Mouse (Mus musculus) limb, embryonic 13.5 days (tissue): ENCODE data around the gene Vav2. TPM values are rescaled to one million over a fixed set of nuclear protein-coding genes. Genes with fewer than 3 reads are reported as not detected.
A peak's percentile ranks its signal among the peaks of the same experiment; 100 is the strongest.

Source experiments
- ATAC-seq: fragments of 200-750 bp; cut with Nextera tagmentation; 2 replicates; pipeline ENCODE4 v1.8.0; 2017; ENCODE audit warnings: low read depth, moderate number of reproducible peaks, moderate TSS enrichment; ENCODE audit not compliant: low FRiP score
- H3K27ac ChIP-seq: fragments of 300-500 bp; sonication (generic); 2 replicates; pipeline ENCODE4 v1.5.1; 2015; ENCODE audit warnings: inconsistent platforms, mild to moderate bottlenecking, moderate library complexity
- H3K27me3 ChIP-seq: fragments of 300-500 bp; sonication (generic); 2 replicates; pipeline ENCODE4 v1.6.1; 2015; ENCODE audit warnings: mild to moderate bottlenecking, inconsistent platforms
- H3K36me3 ChIP-seq: fragments of 300-500 bp; sonication (generic); 2 replicates; pipeline ENCODE4 v1.6.1; 2015; ENCODE audit warnings: inconsistent platforms, mild to moderate bottlenecking, moderate library complexity
- H3K4me1 ChIP-seq: fragments of 300-500 bp; sonication (generic); 2 replicates; pipeline ENCODE4 v1.6.1; 2015; ENCODE audit warnings: inconsistent platforms
- H3K4me2 ChIP-seq: fragments of 300-500 bp; sonication (generic); replicated peaks from 2 replicates; pipeline ENCODE4 v1.6.1; 2015; ENCODE audit warnings: inconsistent platforms, mild to moderate bottlenecking, moderate library complexity
- H3K4me3 ChIP-seq: fragments of 300-500 bp; sonication (generic); 2 replicates; pipeline ENCODE4 v1.5.1; 2015; ENCODE audit warnings: moderate library complexity, mild to moderate bottlenecking, inconsistent platforms
- H3K9ac ChIP-seq: fragments of 300-500 bp; sonication (generic); 2 replicates; pipeline ENCODE4 v1.6.1; 2015; ENCODE audit warnings: mild to moderate bottlenecking, inconsistent platforms
- H3K9me3 ChIP-seq: fragments of 300-500 bp; sonication (generic); 2 replicates; pipeline ENCODE4 v1.6.1; 2016; ENCODE audit warnings: inconsistent platforms
- WGBS: fragments of 180-500 bp; shearing (Covaris S2); methylation state at CpG from one replicate; pipeline ENCODE4 v1.1.7; 2015; 5-methylcytosine and 5-hydroxymethylcytosine counted together
- polyA plus RNA-seq: library from polyadenylated mRNA; unstranded; fragments of >200 nt; fragmentation: Nextera tagmentation; extraction: Ambion mirVana; gene quantifications from 2 replicates; pipeline ENCODE4 v1.2.1, GENCODE M21; 2015

The Vav2 gene
- polyA plus RNA-seq, 1 experiment from 2014 or later, result 5.7 TPM

- Histone ChIP-seq H3K4me1 (peaks cover 38% of the 10 kb centered on the region), H3K36me3 (no peaks in the 10 kb centered on the region), H3K9ac (no peak overlapping the region), H3K27me3 (no peaks in the 10 kb centered on the region), H3K4me2 (no peak overlapping the region), H3K4me3 (no peak overlapping the region), H3K27ac (no peak overlapping the region), H3K9me3 (peaks cover 12% of the 10 kb centered on the region)
- ATAC-seq, result no peak
- WGBS, result 92% methylated on average over 2 of the region's 2 CpGs
Measured at GRCm38 (mm10) chr2:27400083-27400482, 26.8 kb downstream of the Vav2 start.

- no peak overlapping the region for H3K4me3 ChIP-seq
- H3K4me1 ChIP-seq, result peaks cover 42% of the 10 kb centered on the region
- no peak overlapping the region for H3K4me2 ChIP-seq
- peak overlapping the region; percentile 26; the same call in 1 of the 2 replicates for H3K9ac ChIP-seq
- ATAC-seq, result no peak
- H3K27me3 ChIP-seq, result no peaks in the 10 kb centered on the region
- H3K36me3 ChIP-seq, result no peaks in the 10 kb centered on the region
- no peak overlapping the region for H3K27ac ChIP-seq
- WGBS, result 53% methylated on average over 17 of the region's 17 CpGs
- peaks cover 12% of the 10 kb centered on the region for H3K9me3 ChIP-seq
Measured at GRCm38 (mm10) chr2:27396656-27397440, 30.0 kb downstream of the Vav2 start.

- Histone ChIP-seq H3K4me3 (no peak overlapping the region), H3K27me3 (no peaks in the 10 kb centered on the region), H3K4me2 (no peak overlapping the region), H3K36me3 (no peaks in the 10 kb centered on the region), H3K27ac (no peak overlapping the region), H3K4me1 (peaks cover 66% of the 10 kb centered on the region), H3K9me3 (peaks cover 3% of the 10 kb centered on the region), H3K9ac (no peak overlapping the region)
- WGBS, result 72% methylated on average over 10 of the region's 10 CpGs
- no peak for ATAC-seq
Measured at GRCm38 (mm10) chr2:27394158-27394832, 32.5 kb downstream of the Vav2 start.

GRCm38 (mm10) chr2:27392278-27392677 is 34.6 kb downstream of the Vav2 start:
- no peaks in the 10 kb centered on the region; the same call in 1 of the 2 replicates for H3K36me3 ChIP-seq
- no peak; the same call in 1 of the 2 replicates for ATAC-seq
- peaks cover under 1% of the 10 kb centered on the region; the same call in 1 of the 2 replicates for H3K9me3 ChIP-seq
- H3K9ac ChIP-seq, result no peak overlapping the region
- H3K4me1 ChIP-seq, result peaks cover 70% of the 10 kb centered on the region
- no peaks in the 10 kb centered on the region for H3K27me3 ChIP-seq
- H3K4me3 ChIP-seq, result no peak overlapping the region
- H3K27ac ChIP-seq, result no peak overlapping the region
- H3K4me2 ChIP-seq, result no peak overlapping the region
- 29% methylated on average over 5 of the region's 5 CpGs for WGBS

GRCm38 (mm10) chr2:27390775-27391174 is 36.1 kb downstream of the Vav2 start:
- H3K4me2 ChIP-seq, result no peak overlapping the region
- H3K4me3 ChIP-seq, result no peak overlapping the region
- peaks cover 4% of the 10 kb centered on the region; the same call in 1 of the 2 replicates for H3K9me3 ChIP-seq
- peaks cover 9% of the 10 kb centered on the region for H3K36me3 ChIP-seq
- WGBS, result 46% methylated on average over 4 of the region's 4 CpGs
- no peak overlapping the region; the same call in 1 of the 2 replicates for H3K27ac ChIP-seq
- no peaks in the 10 kb centered on the region for H3K27me3 ChIP-seq
- ATAC-seq, result no peak
- H3K4me1 ChIP-seq, result peaks cover 56% of the 10 kb centered on the region
- no peak overlapping the region for H3K9ac ChIP-seq

GRCm38 (mm10) chr2:27390325-27390724 is 36.5 kb downstream of the Vav2 start:
- H3K27ac ChIP-seq, result no peak overlapping the region; the same call in 1 of the 2 replicates
- 0 out of 2 replicates have a peak overlapping the region, but pooled peaks have one; percentile 31 for H3K9ac ChIP-seq
- H3K27me3 ChIP-seq, result no peaks in the 10 kb centered on the region
- H3K4me1 ChIP-seq, result peaks cover 56% of the 10 kb centered on the region
- peaks cover 11% of the 10 kb centered on the region for H3K36me3 ChIP-seq
- no peak overlapping the region for H3K4me3 ChIP-seq
- H3K9me3 ChIP-seq, result peaks cover 4% of the 10 kb centered on the region; the same call in 1 of the 2 replicates
- H3K4me2 ChIP-seq, result no peak overlapping the region
- WGBS, result 74% methylated on average over 8 of the region's 8 CpGs
- no peak for ATAC-seq

- Histone ChIP-seq H3K27ac (no peak overlapping the region), H3K36me3 (peaks cover 12% of the 10 kb centered on the region), H3K4me2 (no peak overlapping the region), H3K9ac (no peak overlapping the region), H3K27me3 (no peaks in the 10 kb centered on the region), H3K4me3 (no peak overlapping the region), H3K4me1 (peaks cover 54% of the 10 kb centered on the region), H3K9me3 (peaks cover 4% of the 10 kb centered on the region; the same call in 1 of the 2 replicates)
- WGBS, result 47% methylated on average over 14 of the region's 14 CpGs
- no peak for ATAC-seq
Measured at GRCm38 (mm10) chr2:27389272-27390162, 37.3 kb downstream of the Vav2 start.

GRCm38 (mm10) chr2:27387209-27387608 is 39.6 kb downstream of the Vav2 start:
- ATAC-seq, result no peak
- no peak overlapping the region for H3K9ac ChIP-seq
- H3K9me3 ChIP-seq, result peaks cover 4% of the 10 kb centered on the region; the same call in 1 of the 2 replicates
- no peak overlapping the region for H3K27ac ChIP-seq
- H3K4me2 ChIP-seq, result no peak overlapping the region
- H3K4me1 ChIP-seq, result peaks cover 43% of the 10 kb centered on the region
- H3K27me3 ChIP-seq, result no peaks in the 10 kb centered on the region
- H3K4me3 ChIP-seq, result no peak overlapping the region
- WGBS, result 79% methylated on average over 1 of the region's 1 CpGs
- peaks cover 12% of the 10 kb centered on the region for H3K36me3 ChIP-seq

GRCm38 (mm10) chr2:27381698-27382097 is 45.1 kb downstream of the Vav2 start:
- Histone ChIP-seq H3K4me3 (no peak overlapping the region), H3K36me3 (peaks cover 9% of the 10 kb centered on the region), H3K9ac (no peak overlapping the region), H3K4me1 (peaks cover 29% of the 10 kb centered on the region), H3K27ac (no peak overlapping the region), H3K9me3 (no peaks in the 10 kb centered on the region), H3K4me2 (no peak overlapping the region), H3K27me3 (no peaks in the 10 kb centered on the region)
- ATAC-seq, result no peak
- 76% methylated on average over 4 of the region's 4 CpGs for WGBS

- Histone ChIP-seq H3K27me3 (no peaks in the 10 kb centered on the region), H3K9ac (no peak overlapping the region), H3K27ac (no peak overlapping the region), H3K9me3 (no peaks in the 10 kb centered on the region), H3K4me3 (no peak overlapping the region), H3K36me3 (peaks cover 8% of the 10 kb centered on the region), H3K4me2 (no peak overlapping the region), H3K4me1 (peaks cover 33% of the 10 kb centered on the region)
- no peak for ATAC-seq
- 87% methylated on average over 3 of the region's 3 CpGs for WGBS
Measured at GRCm38 (mm10) chr2:27381254-27381653, 45.6 kb downstream of the Vav2 start.

GRCm38 (mm10) chr2:27377876-27378275 is 49.0 kb downstream of the Vav2 start:
- Histone ChIP-seq H3K36me3 (no peaks in the 10 kb centered on the region), H3K27me3 (no peaks in the 10 kb centered on the region), H3K4me2 (no peak overlapping the region), H3K9me3 (no peaks in the 10 kb centered on the region), H3K4me1 (peaks cover 25% of the 10 kb centered on the region), H3K27ac (no peak overlapping the region; the same call in 1 of the 2 replicates), H3K9ac (no peak overlapping the region), H3K4me3 (no peak overlapping the region)
- no peak for ATAC-seq
- WGBS, result 26% methylated on average over 4 of the region's 4 CpGs
